Mouse (Mus musculus): Measurements from ENCODE around the gene Lrrtm4. TPM values are rescaled to one million over a fixed set of nuclear protein-coding genes. Genes with fewer than 3 reads are reported as not detected.

Gene Lrrtm4
- polyA plus RNA-seq, 1 experiment: not detected

GRCm38 (mm10) chr6:80389571-80389970 is 370.9 kb downstream of the Lrrtm4 start:
- no peaks in the 10 kb centered on the region for H3K36me3 ChIP-seq (ENCODE audit: control insufficient read depth, insufficient read depth, low read length)
- H3K27me3 ChIP-seq (replicated peaks; ENCODE audit: control insufficient read depth, insufficient read depth, low read length): no peaks in the 10 kb centered on the region
- 57% methylated on average over 4 of the region's 4 CpGs for WGBS
- H3K27ac ChIP-seq (ENCODE audit: insufficient read depth, low read depth, low read length): no peak overlapping the region
- no peaks in the 10 kb centered on the region for H3K4me1 ChIP-seq (ENCODE audit: control insufficient read depth, insufficient read depth, low read length)
- no peak for TF ChIP-seq POLR2A (IDR thresholded peaks at IDR 0.05; ENCODE audit: low read depth, low read length)
- no peak for TF ChIP-seq CTCF (conservative IDR thresholded peaks at IDR 0.05; ENCODE audit: insufficient read depth, insufficient read length, low read depth, low read length)
- DNase-seq: no peak
- H3K4me3 ChIP-seq (ENCODE audit: insufficient read depth, low read depth, low read length): no peak overlapping the region

GRCm38 (mm10) chr6:80406757-80407156 is 388.1 kb downstream of the Lrrtm4 start:
- whole genome bisulfite sequencing: 54% methylated on average over 1 of the region's 1 CpGs
- Histone ChIP-seq H3K36me3 (ENCODE audit: control insufficient read depth, insufficient read depth, low read length) (no peaks in the 10 kb centered on the region), H3K27me3 (replicated peaks; ENCODE audit: control insufficient read depth, insufficient read depth, low read length) (no peaks in the 10 kb centered on the region), H3K4me3 (ENCODE audit: insufficient read depth, low read depth, low read length) (no peak overlapping the region), H3K4me1 (ENCODE audit: control insufficient read depth, insufficient read depth, low read length) (no peaks in the 10 kb centered on the region), H3K27ac (ENCODE audit: insufficient read depth, low read depth, low read length) (no peak overlapping the region)
- no peak for DNase-seq
- TF ChIP-seq POLR2A (IDR thresholded peaks at IDR 0.05; ENCODE audit: low read depth, low read length) (no peak), CTCF (conservative IDR thresholded peaks at IDR 0.05; ENCODE audit: insufficient read depth, insufficient read length, low read depth, low read length) (no peak)

GRCm38 (mm10) chr6:80440135-80440534 is 421.5 kb downstream of the Lrrtm4 start:
- Histone ChIP-seq H3K36me3 (ENCODE audit: control insufficient read depth, insufficient read depth, low read length) (no peaks in the 10 kb centered on the region), H3K4me1 (ENCODE audit: control insufficient read depth, insufficient read depth, low read length) (no peaks in the 10 kb centered on the region), H3K27me3 (replicated peaks; ENCODE audit: control insufficient read depth, insufficient read depth, low read length) (no peaks in the 10 kb centered on the region), H3K4me3 (ENCODE audit: insufficient read depth, low read depth, low read length) (no peak overlapping the region), H3K27ac (ENCODE audit: insufficient read depth, low read depth, low read length) (no peak overlapping the region)
- no peak for DNase-seq
- TF ChIP-seq POLR2A (IDR thresholded peaks at IDR 0.05; ENCODE audit: low read depth, low read length) (no peak), CTCF (conservative IDR thresholded peaks at IDR 0.05; ENCODE audit: insufficient read depth, insufficient read length, low read depth, low read length) (no peak)

- no peaks in the 10 kb centered on the region for H3K4me1 ChIP-seq (ENCODE audit: control insufficient read depth, insufficient read depth, low read length)
- no peak for TF ChIP-seq CTCF (conservative IDR thresholded peaks at IDR 0.05; ENCODE audit: insufficient read depth, insufficient read length, low read depth, low read length)
- no peak for TF ChIP-seq POLR2A (IDR thresholded peaks at IDR 0.05; ENCODE audit: low read depth, low read length)
- H3K36me3 ChIP-seq (ENCODE audit: control insufficient read depth, insufficient read depth, low read length): no peaks in the 10 kb centered on the region
- H3K27me3 ChIP-seq (replicated peaks; ENCODE audit: control insufficient read depth, insufficient read depth, low read length): no peaks in the 10 kb centered on the region
- no peak for DNase-seq
- no peak overlapping the region for H3K27ac ChIP-seq (ENCODE audit: insufficient read depth, low read depth, low read length)
- 63% methylated on average over 4 of the region's 4 CpGs for WGBS
- no peak overlapping the region for H3K4me3 ChIP-seq (ENCODE audit: insufficient read depth, low read depth, low read length)
Measured at GRCm38 (mm10) chr6:80470546-80470945, 451.9 kb downstream of the Lrrtm4 start.

GRCm38 (mm10) chr6:80476153-80476552 is 457.5 kb downstream of the Lrrtm4 start:
- no peak for DNase-seq
- Histone ChIP-seq H3K27ac (ENCODE audit: insufficient read depth, low read depth, low read length) (no peak overlapping the region), H3K36me3 (ENCODE audit: control insufficient read depth, insufficient read depth, low read length) (no peaks in the 10 kb centered on the region), H3K27me3 (replicated peaks; ENCODE audit: control insufficient read depth, insufficient read depth, low read length) (no peaks in the 10 kb centered on the region), H3K4me1 (ENCODE audit: control insufficient read depth, insufficient read depth, low read length) (no peaks in the 10 kb centered on the region), H3K4me3 (ENCODE audit: insufficient read depth, low read depth, low read length) (no peak overlapping the region)
- WGBS: 77% methylated on average over 3 of the region's 3 CpGs
- no peak for TF ChIP-seq POLR2A (IDR thresholded peaks at IDR 0.05; ENCODE audit: low read depth, low read length)
- no peak for TF ChIP-seq CTCF (conservative IDR thresholded peaks at IDR 0.05; ENCODE audit: insufficient read depth, insufficient read length, low read depth, low read length)

GRCm38 (mm10) chr6:80545017-80545416 is 526.3 kb downstream of the Lrrtm4 start:
- DNase-seq: no peak
- no peak overlapping the region for H3K27ac ChIP-seq (ENCODE audit: insufficient read depth, low read depth, low read length)
- H3K4me3 ChIP-seq (ENCODE audit: insufficient read depth, low read depth, low read length): no peak overlapping the region
- no peak for TF ChIP-seq POLR2A (IDR thresholded peaks at IDR 0.05; ENCODE audit: low read depth, low read length)
- TF ChIP-seq CTCF (conservative IDR thresholded peaks at IDR 0.05; ENCODE audit: insufficient read depth, insufficient read length, low read depth, low read length): no peak
- H3K27me3 ChIP-seq (replicated peaks; ENCODE audit: control insufficient read depth, insufficient read depth, low read length): no peaks in the 10 kb centered on the region
- WGBS: 8% methylated on average over 1 of the region's 1 CpGs
- H3K4me1 ChIP-seq (ENCODE audit: control insufficient read depth, insufficient read depth, low read length): no peaks in the 10 kb centered on the region
- H3K36me3 ChIP-seq (ENCODE audit: control insufficient read depth, insufficient read depth, low read length): no peaks in the 10 kb centered on the region

- no peaks in the 10 kb centered on the region for H3K36me3 ChIP-seq (ENCODE audit: control insufficient read depth, insufficient read depth, low read length)
- no peak overlapping the region for H3K4me3 ChIP-seq (ENCODE audit: insufficient read depth, low read depth, low read length)
- DNase-seq: no peak
- no peak overlapping the region for H3K27ac ChIP-seq (ENCODE audit: insufficient read depth, low read depth, low read length)
- TF ChIP-seq POLR2A (IDR thresholded peaks at IDR 0.05; ENCODE audit: low read depth, low read length) (no peak), CTCF (conservative IDR thresholded peaks at IDR 0.05; ENCODE audit: insufficient read depth, insufficient read length, low read depth, low read length) (no peak)
- no peaks in the 10 kb centered on the region for H3K4me1 ChIP-seq (ENCODE audit: control insufficient read depth, insufficient read depth, low read length)
- H3K27me3 ChIP-seq (replicated peaks; ENCODE audit: control insufficient read depth, insufficient read depth, low read length): no peaks in the 10 kb centered on the region
Measured at GRCm38 (mm10) chr6:80549907-80550306, 531.2 kb downstream of the Lrrtm4 start.

GRCm38 (mm10) chr6:80553398-80553797 is 534.7 kb downstream of the Lrrtm4 start:
- H3K27ac ChIP-seq (ENCODE audit: insufficient read depth, low read depth, low read length): no peak overlapping the region
- H3K36me3 ChIP-seq (ENCODE audit: control insufficient read depth, insufficient read depth, low read length): no peaks in the 10 kb centered on the region
- H3K27me3 ChIP-seq (replicated peaks; ENCODE audit: control insufficient read depth, insufficient read depth, low read length): no peaks in the 10 kb centered on the region
- no peaks in the 10 kb centered on the region for H3K4me1 ChIP-seq (ENCODE audit: control insufficient read depth, insufficient read depth, low read length)
- H3K4me3 ChIP-seq (ENCODE audit: insufficient read depth, low read depth, low read length): no peak overlapping the region
- WGBS: 98% methylated on average over 2 of the region's 2 CpGs
- no peak for DNase-seq
- TF ChIP-seq POLR2A (IDR thresholded peaks at IDR 0.05; ENCODE audit: low read depth, low read length): no peak
